Mouse (Mus musculus): ENCODE data around the gene Cnga2. TPM values are rescaled to one million over a fixed set of nuclear protein-coding genes. Genes with fewer than 3 reads are reported as not detected.
"Not testable (repeated sequence)": the region's sequence is repeated elsewhere in the genome, so short reads cannot be mapped to it uniquely, and the experiment has no call there.

Gene Cnga2
- polyA plus RNA-seq, 1 experiment from 2014 or later, result not detected

- H3K36me3 ChIP-seq (replicated peaks; ENCODE audit: insufficient read depth, low read length), result no peaks in the 10 kb centered on the region
- H3K9me3 ChIP-seq (ENCODE audit: low read length), result no peaks in the 10 kb centered on the region
- ATAC-seq (no peak), DNase-seq (no peak)
- WGBS (ENCODE audit: insufficient replicate concordance), result 67% methylated on average over 6 of the region's 6 CpGs
- no peak overlapping the region for H3K9ac ChIP-seq (replicated peaks)
- no peak for TF ChIP-seq CTCF (IDR thresholded peaks at IDR 0.05; ENCODE audit: low read depth)
- TF ChIP-seq EP300 (IDR thresholded peaks at IDR 0.05; ENCODE audit: low read depth), result no peak
- no peak overlapping the region for H3K27ac ChIP-seq (ENCODE audit: low read depth)
- no peaks in the 10 kb centered on the region for H3K27me3 ChIP-seq (ENCODE audit: insufficient read depth, low read length)
- H3K4me3 ChIP-seq (ENCODE audit: low read depth, low read length), result no peak overlapping the region
- no peaks in the 10 kb centered on the region for H3K4me1 ChIP-seq (ENCODE audit: insufficient read depth)
- no peak overlapping the region for H3K4me2 ChIP-seq (ENCODE audit: low read depth, low read length)
Observed at GRCm38 (mm10) chrX:71968816-71969215, 22.8 kb upstream of the Cnga2 start.

- no peak for DNase-seq
- Histone ChIP-seq H3K27me3 (ENCODE audit: insufficient read depth, low read length) (no peaks in the 10 kb centered on the region), H3K9me3 (ENCODE audit: low read length) (no peaks in the 10 kb centered on the region), H3K9ac (replicated peaks) (no peak overlapping the region), H3K4me3 (ENCODE audit: low read depth, low read length) (no peak overlapping the region), H3K27ac (ENCODE audit: low read depth) (no peak overlapping the region), H3K4me2 (ENCODE audit: low read depth, low read length) (no peak overlapping the region), H3K4me1 (ENCODE audit: insufficient read depth) (no peaks in the 10 kb centered on the region), H3K36me3 (replicated peaks; ENCODE audit: insufficient read depth, low read length) (no peaks in the 10 kb centered on the region)
- TF ChIP-seq CTCF (IDR thresholded peaks at IDR 0.05; ENCODE audit: low read depth), result no peak
- TF ChIP-seq EP300 (IDR thresholded peaks at IDR 0.05; ENCODE audit: low read depth), result no peak
- no peak for ATAC-seq
- 68% methylated on average over 5 of the region's 5 CpGs for WGBS (ENCODE audit: insufficient replicate concordance)
Observed at GRCm38 (mm10) chrX:71971325-71971724, 20.3 kb upstream of the Cnga2 start.

DNA sequence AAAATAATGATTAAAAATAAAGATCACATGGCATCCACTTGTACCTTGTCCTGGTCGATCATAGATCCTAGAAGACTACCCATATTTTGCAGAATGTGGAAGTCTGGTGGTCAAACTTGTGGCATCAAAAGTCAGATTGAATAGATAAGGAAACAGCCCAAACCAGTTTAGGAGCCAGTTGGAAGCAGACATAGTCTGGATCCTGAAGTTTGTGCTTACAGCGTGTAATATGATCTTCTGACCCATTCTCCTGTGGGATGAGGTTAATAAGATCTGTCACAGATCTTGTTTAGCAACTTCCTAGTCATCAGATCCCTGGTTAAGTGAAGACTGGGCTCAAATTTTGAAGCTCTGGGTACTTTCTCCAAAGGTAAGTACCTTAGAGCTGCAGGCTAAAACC is 19.0 kb upstream of the Cnga2 start, which contains the start of gene Fate1:
Gene Fate1 (plus strand): TSS at position 301 of the 400 bp plus-strand sequence.
- Histone ChIP-seq H3K27me3 (ENCODE audit: insufficient read depth, low read length) (no peaks in the 10 kb centered on the region), H3K4me3 (ENCODE audit: low read depth, low read length) (no peak within 1 kb of the TSS), H3K27ac (ENCODE audit: low read depth) (no peak within 1 kb of the TSS), H3K9me3 (ENCODE audit: low read length) (no peaks in the 10 kb centered on the region), H3K4me1 (ENCODE audit: insufficient read depth) (no peaks in the 10 kb centered on the region), H3K36me3 (replicated peaks; ENCODE audit: insufficient read depth, low read length) (no peaks in the 10 kb centered on the region), H3K4me2 (ENCODE audit: low read depth, low read length) (no peak within 1 kb of the TSS), H3K9ac (replicated peaks) (no peak within 1 kb of the TSS)
- no peak for ATAC-seq
- no peak for DNase-seq
- WGBS (ENCODE audit: insufficient replicate concordance), result 59% methylated on average over 2 of the region's 2 CpGs
- TF ChIP-seq EP300 (IDR thresholded peaks at IDR 0.05; ENCODE audit: low read depth) (no peak), CTCF (IDR thresholded peaks at IDR 0.05; ENCODE audit: low read depth) (no peak)

GRCm38 (mm10) chrX:71977681-71978080 is 14.0 kb upstream of the Cnga2 start:
- not testable (repeated sequence) for H3K36me3 ChIP-seq (replicated peaks; ENCODE audit: insufficient read depth, low read length); H3K4me1 ChIP-seq (ENCODE audit: insufficient read depth); DNase-seq; H3K27me3 ChIP-seq (ENCODE audit: insufficient read depth, low read length); H3K4me2 ChIP-seq (ENCODE audit: low read depth, low read length); H3K4me3 ChIP-seq (ENCODE audit: low read depth, low read length); H3K27ac ChIP-seq (ENCODE audit: low read depth); ATAC-seq; H3K9me3 ChIP-seq (ENCODE audit: low read length); H3K9ac ChIP-seq (replicated peaks)

GRCm38 (mm10) chrX:71980443-71980842 is 11.2 kb upstream of the Cnga2 start:
- TF ChIP-seq CTCF (IDR thresholded peaks at IDR 0.05; ENCODE audit: low read depth) (no peak), EP300 (IDR thresholded peaks at IDR 0.05; ENCODE audit: low read depth) (no peak)
- ATAC-seq (no peak), DNase-seq (no peak)
- Histone ChIP-seq H3K4me1 (ENCODE audit: insufficient read depth) (no peaks in the 10 kb centered on the region), H3K27ac (ENCODE audit: low read depth) (no peak overlapping the region), H3K4me2 (ENCODE audit: low read depth, low read length) (no peak overlapping the region), H3K27me3 (ENCODE audit: insufficient read depth, low read length) (no peaks in the 10 kb centered on the region), H3K36me3 (replicated peaks; ENCODE audit: insufficient read depth, low read length) (no peaks in the 10 kb centered on the region), H3K9ac (replicated peaks) (no peak overlapping the region), H3K9me3 (ENCODE audit: low read length) (no peaks in the 10 kb centered on the region), H3K4me3 (ENCODE audit: low read depth, low read length) (no peak overlapping the region)
- 45% methylated on average over 3 of the region's 3 CpGs for WGBS (ENCODE audit: insufficient replicate concordance)

DNA sequence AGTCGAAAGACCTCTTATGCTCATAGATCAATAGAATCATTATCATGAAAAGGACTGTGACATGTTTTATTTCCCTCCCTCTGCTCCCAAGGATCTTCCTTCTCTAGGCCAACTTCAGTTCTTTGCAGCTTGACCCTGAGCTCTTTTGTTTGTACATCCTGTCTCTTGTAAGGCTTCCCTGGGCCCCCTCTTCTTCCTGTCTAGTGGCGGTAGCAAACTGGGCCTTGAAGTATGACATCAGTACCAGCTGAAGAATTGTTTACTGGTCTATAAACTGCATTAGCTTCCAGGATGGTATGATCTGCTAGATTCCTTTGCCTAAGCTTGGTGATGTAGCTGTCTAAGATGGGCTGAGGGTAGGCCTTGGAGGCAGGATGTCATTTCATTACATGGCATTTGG is 10.3 kb upstream of the Cnga2 start:
- H3K9ac ChIP-seq (replicated peaks), result no peak overlapping the region
- H3K27ac ChIP-seq (ENCODE audit: low read depth), result no peak overlapping the region
- no peaks in the 10 kb centered on the region for H3K27me3 ChIP-seq (ENCODE audit: insufficient read depth, low read length)
- H3K36me3 ChIP-seq (replicated peaks; ENCODE audit: insufficient read depth, low read length), result no peaks in the 10 kb centered on the region
- H3K9me3 ChIP-seq (ENCODE audit: low read length), result no peaks in the 10 kb centered on the region
- no peak overlapping the region for H3K4me2 ChIP-seq (ENCODE audit: low read depth, low read length)
- H3K4me3 ChIP-seq (ENCODE audit: low read depth, low read length), result no peak overlapping the region
- WGBS (ENCODE audit: insufficient replicate concordance), result 70% methylated on average over 2 of the region's 2 CpGs
- no peaks in the 10 kb centered on the region for H3K4me1 ChIP-seq (ENCODE audit: insufficient read depth)
- DNase-seq, result no peak
- TF ChIP-seq CTCF (IDR thresholded peaks at IDR 0.05; ENCODE audit: low read depth) (no peak), EP300 (IDR thresholded peaks at IDR 0.05; ENCODE audit: low read depth) (no peak)
- no peak for ATAC-seq

DNA sequence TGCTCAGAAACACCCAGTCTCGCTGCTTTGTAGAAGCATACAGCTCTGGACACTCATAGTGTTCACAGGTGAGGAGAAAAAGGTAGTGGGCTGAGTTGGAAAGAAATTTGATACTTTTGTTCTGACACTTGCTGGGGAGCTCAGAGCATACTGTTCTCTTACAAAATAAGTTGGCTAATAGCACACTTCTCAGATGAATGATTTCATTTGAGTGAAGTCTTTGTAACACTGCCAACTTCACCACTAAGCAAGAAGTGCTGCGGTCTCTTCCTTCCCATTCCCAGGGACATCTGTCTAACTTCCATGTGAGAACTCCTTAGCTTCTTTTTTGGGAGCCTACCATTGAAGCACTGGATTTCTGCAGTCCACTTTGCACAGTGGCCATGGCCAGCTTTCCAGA is 8.4 kb upstream of the Cnga2 start:
- Histone ChIP-seq H3K9me3 (ENCODE audit: low read length) (no peaks in the 10 kb centered on the region), H3K4me1 (ENCODE audit: insufficient read depth) (no peaks in the 10 kb centered on the region), H3K27me3 (ENCODE audit: insufficient read depth, low read length) (no peaks in the 10 kb centered on the region), H3K36me3 (replicated peaks; ENCODE audit: insufficient read depth, low read length) (no peaks in the 10 kb centered on the region), H3K27ac (ENCODE audit: low read depth) (no peak overlapping the region), H3K4me2 (ENCODE audit: low read depth, low read length) (no peak overlapping the region), H3K4me3 (ENCODE audit: low read depth, low read length) (no peak overlapping the region), H3K9ac (replicated peaks) (no peak overlapping the region)
- WGBS (ENCODE audit: insufficient replicate concordance), result 46% methylated on average over 2 of the region's 2 CpGs
- TF ChIP-seq CTCF (IDR thresholded peaks at IDR 0.05; ENCODE audit: low read depth) (no peak), EP300 (IDR thresholded peaks at IDR 0.05; ENCODE audit: low read depth) (no peak)
- ATAC-seq, result no peak
- DNase-seq, result no peak
